Mouse (Mus musculus) spleen, adult 2 months (tissue): ENCODE measurements at regions not wholly inside any gene's neighbourhood (a gene's known extent, or its start where the extent isn't known, plus 50 kb on each side); places are given as distances from the start of the nearest gene placed in this dataset.

Source experiments
- DNase-seq, 2 experiments: peaks; one replicate each; pipeline versions ENCODE4 v3.0.0 to v3.0.0-alpha.2; 2012 to 2021; ENCODE audit warnings: low spot score in 2 of 2, low read depth in 1 of 2
- H3K27ac ChIP-seq: fragments of 200-500 bp; 2 replicates; pipeline ENCODE4 v1.5.1; 2012; ENCODE audit warnings: low read length, inconsistent platforms; ENCODE audit not compliant: insufficient read depth
- H3K27me3 ChIP-seq: fragments of 200-500 bp; 2 replicates; pipeline ENCODE4 v1.6.1; 2012; ENCODE audit warnings: mild to moderate bottlenecking, moderate library complexity, low read length, inconsistent platforms; ENCODE audit not compliant: control insufficient read depth, insufficient read depth
- H3K36me3 ChIP-seq: fragments of 200-500 bp; 2 replicates; pipeline ENCODE4 v1.6.1; 2012; ENCODE audit warnings: mild to moderate bottlenecking, low read length, inconsistent platforms; ENCODE audit not compliant: control insufficient read depth, insufficient read depth
- H3K4me1 ChIP-seq: fragments of 200-500 bp; 2 replicates; pipeline ENCODE4 v1.6.1; 2011; ENCODE audit warnings: inconsistent platforms; ENCODE audit not compliant: control insufficient read depth, insufficient read depth, insufficient read length
- H3K4me3 ChIP-seq: fragments of 200-500 bp; 2 replicates; pipeline ENCODE4 v1.5.1; 2011; ENCODE audit warnings: mild to moderate bottlenecking, inconsistent platforms; ENCODE audit not compliant: insufficient read depth, insufficient read length; ENCODE audit errors: extremely low read depth
- CTCF ChIP-seq: fragments of 200-500 bp; IDR thresholded peaks from 2 replicates; pipeline ENCODE4 v1.5.1; 2011; ENCODE audit warnings: mild to moderate bottlenecking, inconsistent platforms; ENCODE audit not compliant: insufficient read depth, insufficient read length, insufficient replicate concordance; ENCODE audit errors: extremely low read depth
- POLR2A ChIP-seq: fragments of 200-500 bp; IDR thresholded peaks from 2 replicates; pipeline ENCODE4 v1.6.1; 2011; ENCODE audit warnings: low read depth, low read length, inconsistent platforms
- WGBS: fragments of 180-500 bp; shearing (Covaris S2); methylation state at CpG from one replicate; pipeline ENCODE4 v1.1.7; 2018; 5-methylcytosine and 5-hydroxymethylcytosine counted together

DNA sequence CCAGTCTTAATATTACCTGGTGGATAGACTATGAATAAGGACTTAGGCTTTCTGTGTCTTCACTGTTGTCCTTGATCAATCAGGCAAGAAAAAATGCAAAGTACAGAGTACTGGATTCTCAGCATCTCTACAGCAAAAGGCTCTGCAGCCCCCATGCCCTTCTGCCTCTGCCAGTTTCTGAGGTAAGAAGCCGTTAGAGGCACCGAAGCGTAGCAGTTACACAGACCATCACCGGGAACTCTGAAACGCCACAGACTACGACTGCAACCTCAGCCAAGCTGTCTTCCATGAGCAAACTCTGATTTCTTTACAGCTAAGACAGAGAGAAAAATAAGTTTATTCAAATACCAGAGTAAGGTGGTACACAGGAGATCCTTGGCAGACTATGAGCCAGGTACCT is 396.5 kb downstream of the Rwdd3 start:
- Histone ChIP-seq H3K27me3 (no peaks in the 10 kb centered on the region), H3K36me3 (no peaks in the 10 kb centered on the region), H3K4me1 (no peaks in the 10 kb centered on the region), H3K27ac (no peak overlapping the region), H3K4me3 (no peak overlapping the region)
- DNase-seq = no peak
- TF ChIP-seq CTCF (no peak), POLR2A (no peak)
- 90% methylated on average over 6 of the region's 6 CpGs for WGBS

DNA sequence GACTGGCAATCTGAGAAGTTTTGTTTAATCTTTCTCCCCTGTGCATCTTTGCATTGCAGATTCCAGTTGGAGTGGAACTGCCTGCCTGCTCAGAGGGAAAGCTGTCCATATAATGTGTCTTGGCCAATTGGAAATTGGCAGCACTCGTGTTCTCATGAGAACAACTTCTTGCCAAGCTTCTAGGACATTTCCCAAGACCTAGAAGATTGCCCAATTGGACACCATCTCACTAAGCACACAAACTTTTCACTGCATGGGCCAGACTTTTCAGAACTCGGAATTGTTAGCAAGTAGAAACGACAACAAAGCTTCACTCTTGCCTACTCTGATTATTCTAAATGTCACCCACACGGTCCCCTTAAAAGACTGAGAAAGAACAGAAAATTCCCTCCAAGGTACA is 409.8 kb downstream of the Rwdd3 start:
- Histone ChIP-seq H3K27me3 (no peaks in the 10 kb centered on the region), H3K4me1 (no peaks in the 10 kb centered on the region), H3K36me3 (no peaks in the 10 kb centered on the region), H3K4me3 (no peak overlapping the region), H3K27ac (no peak overlapping the region)
- DNase-seq = no peak
- 78% methylated on average over 4 of the region's 4 CpGs for WGBS
- no peak for TF ChIP-seq POLR2A
- TF ChIP-seq CTCF = no peak

DNA sequence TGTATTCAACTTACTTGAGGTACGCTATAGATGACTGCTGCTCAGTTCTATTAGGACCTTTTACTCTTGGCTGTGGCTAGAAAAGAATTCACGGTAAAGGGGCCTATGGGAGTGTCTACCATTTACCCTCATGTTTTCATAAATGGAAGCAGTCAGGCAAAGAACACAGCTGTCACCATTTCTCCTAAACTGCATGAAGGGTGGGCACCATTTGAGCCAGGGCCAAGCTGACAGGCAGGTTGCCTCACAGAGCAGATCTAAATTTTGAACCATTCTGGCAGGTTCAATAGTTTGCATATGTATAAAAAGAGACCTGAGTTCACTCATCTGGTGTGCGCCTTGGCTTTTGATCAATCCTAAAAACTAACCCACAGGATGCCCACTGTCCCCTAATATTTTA is 410.3 kb downstream of the Rwdd3 start:
- no peaks in the 10 kb centered on the region for H3K27me3 ChIP-seq
- no peak for DNase-seq
- no peak overlapping the region for H3K4me3 ChIP-seq
- no peaks in the 10 kb centered on the region for H3K4me1 ChIP-seq
- no peaks in the 10 kb centered on the region for H3K36me3 ChIP-seq
- TF ChIP-seq CTCF = no peak
- TF ChIP-seq POLR2A = no peak
- no peak overlapping the region for H3K27ac ChIP-seq
- WGBS = 88% methylated on average over 3 of the region's 3 CpGs

DNA sequence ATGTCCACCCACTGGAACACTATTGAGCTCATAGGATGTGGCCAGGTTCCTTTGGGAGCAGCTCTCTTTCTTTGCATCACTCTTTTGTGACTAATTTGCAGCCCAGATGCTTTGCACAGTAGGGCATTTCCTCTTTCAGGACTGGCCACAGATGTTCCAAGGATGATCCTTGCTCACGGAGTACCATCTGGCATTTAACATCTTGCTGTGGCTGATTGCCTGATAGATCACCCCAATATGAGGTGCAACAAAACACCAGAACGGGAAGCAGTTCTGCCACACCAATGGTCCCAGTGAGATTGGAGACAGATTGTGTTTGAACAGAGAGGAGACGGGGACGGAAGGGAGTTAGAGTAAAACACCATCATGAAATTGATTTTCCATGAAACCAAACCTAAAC is 423.0 kb downstream of the Rwdd3 start:
- Histone ChIP-seq H3K4me3 (no peak overlapping the region), H3K4me1 (no peaks in the 10 kb centered on the region), H3K36me3 (no peaks in the 10 kb centered on the region), H3K27me3 (no peaks in the 10 kb centered on the region), H3K27ac (no peak overlapping the region)
- WGBS = 83% methylated on average over 4 of the region's 4 CpGs
- no peak for DNase-seq
- TF ChIP-seq POLR2A (no peak), CTCF (no peak)

DNA sequence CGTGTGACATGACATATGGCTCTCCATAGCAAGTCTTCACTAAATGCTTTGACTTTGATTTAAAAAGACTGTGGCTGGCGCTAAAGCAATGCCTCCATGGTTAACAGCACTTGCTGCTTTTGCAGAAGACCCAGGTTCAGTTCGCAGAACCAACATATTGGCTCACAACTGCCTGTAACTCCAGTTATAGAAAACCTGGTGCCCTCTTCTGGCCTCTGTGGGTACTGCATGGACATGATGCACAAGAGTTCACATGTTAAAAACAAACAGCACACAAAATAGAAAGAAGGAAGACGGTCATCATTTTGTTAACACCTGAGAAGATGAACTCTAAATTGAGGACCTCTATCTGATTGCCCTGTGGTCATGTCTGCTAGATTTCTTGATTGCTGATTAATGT is 423.8 kb downstream of the Rwdd3 start:
- H3K27ac ChIP-seq = no peak overlapping the region
- DNase-seq = no peak
- TF ChIP-seq CTCF (no peak), POLR2A (no peak)
- no peak overlapping the region for H3K4me3 ChIP-seq
- no peaks in the 10 kb centered on the region for H3K36me3 ChIP-seq
- H3K27me3 ChIP-seq = no peaks in the 10 kb centered on the region
- 81% methylated on average over 4 of the region's 4 CpGs for WGBS
- no peaks in the 10 kb centered on the region for H3K4me1 ChIP-seq

DNA sequence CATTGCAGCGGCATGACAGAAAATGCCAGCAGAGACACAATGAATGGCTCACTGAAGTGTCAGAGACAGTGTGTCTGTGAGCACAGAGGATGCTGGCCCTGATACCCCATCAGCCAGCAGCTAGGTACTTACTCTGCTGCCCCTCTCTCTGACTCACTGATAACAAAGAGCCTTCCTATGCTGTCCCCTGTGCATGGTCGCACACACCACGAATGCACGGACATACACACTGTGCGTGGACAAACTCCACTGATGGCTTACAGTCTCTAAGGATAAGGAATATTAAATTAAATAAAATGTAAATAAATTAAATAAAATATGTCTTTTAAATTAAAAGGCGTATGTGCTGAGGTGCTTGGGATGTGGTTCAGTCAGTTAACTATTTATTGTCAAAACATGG is 438.2 kb downstream of the Rwdd3 start:
- WGBS = 94% methylated on average over 6 of the region's 6 CpGs
- H3K27me3 ChIP-seq = no peaks in the 10 kb centered on the region
- H3K27ac ChIP-seq = no peak overlapping the region
- TF ChIP-seq CTCF = no peak
- TF ChIP-seq POLR2A = no peak
- H3K4me1 ChIP-seq = no peaks in the 10 kb centered on the region
- H3K4me3 ChIP-seq = no peak overlapping the region
- no peak for DNase-seq
- H3K36me3 ChIP-seq = no peaks in the 10 kb centered on the region

DNA sequence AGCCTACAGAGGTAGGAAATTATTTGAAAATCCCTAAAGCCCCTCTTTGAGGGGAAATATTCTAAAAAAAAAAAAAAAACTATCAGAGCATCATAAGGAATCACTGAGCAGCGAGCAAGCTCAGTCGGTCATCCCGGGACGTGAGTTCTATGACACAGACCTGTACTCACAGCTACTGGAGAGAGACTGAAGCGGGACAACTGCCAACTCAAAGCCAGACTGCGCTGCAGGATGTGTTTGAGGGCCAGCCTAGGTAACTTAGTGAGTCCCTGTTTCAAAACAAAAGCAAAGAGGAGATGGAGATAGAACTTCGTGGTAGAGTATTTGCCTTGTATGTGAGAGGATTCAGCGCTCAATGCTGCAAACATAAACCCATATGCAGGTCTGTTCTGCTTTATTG is 439.1 kb downstream of the Rwdd3 start:
- DNase-seq = no peak
- TF ChIP-seq POLR2A (no peak), CTCF (no peak)
- H3K27ac ChIP-seq = no peak overlapping the region
- no peaks in the 10 kb centered on the region for H3K27me3 ChIP-seq
- WGBS = 87% methylated on average over 8 of the region's 8 CpGs
- no peak overlapping the region for H3K4me3 ChIP-seq
- H3K4me1 ChIP-seq = no peaks in the 10 kb centered on the region
- no peaks in the 10 kb centered on the region for H3K36me3 ChIP-seq
